Mouse (Mus musculus): ENCODE results near the gene Rassf3.

DNA sequence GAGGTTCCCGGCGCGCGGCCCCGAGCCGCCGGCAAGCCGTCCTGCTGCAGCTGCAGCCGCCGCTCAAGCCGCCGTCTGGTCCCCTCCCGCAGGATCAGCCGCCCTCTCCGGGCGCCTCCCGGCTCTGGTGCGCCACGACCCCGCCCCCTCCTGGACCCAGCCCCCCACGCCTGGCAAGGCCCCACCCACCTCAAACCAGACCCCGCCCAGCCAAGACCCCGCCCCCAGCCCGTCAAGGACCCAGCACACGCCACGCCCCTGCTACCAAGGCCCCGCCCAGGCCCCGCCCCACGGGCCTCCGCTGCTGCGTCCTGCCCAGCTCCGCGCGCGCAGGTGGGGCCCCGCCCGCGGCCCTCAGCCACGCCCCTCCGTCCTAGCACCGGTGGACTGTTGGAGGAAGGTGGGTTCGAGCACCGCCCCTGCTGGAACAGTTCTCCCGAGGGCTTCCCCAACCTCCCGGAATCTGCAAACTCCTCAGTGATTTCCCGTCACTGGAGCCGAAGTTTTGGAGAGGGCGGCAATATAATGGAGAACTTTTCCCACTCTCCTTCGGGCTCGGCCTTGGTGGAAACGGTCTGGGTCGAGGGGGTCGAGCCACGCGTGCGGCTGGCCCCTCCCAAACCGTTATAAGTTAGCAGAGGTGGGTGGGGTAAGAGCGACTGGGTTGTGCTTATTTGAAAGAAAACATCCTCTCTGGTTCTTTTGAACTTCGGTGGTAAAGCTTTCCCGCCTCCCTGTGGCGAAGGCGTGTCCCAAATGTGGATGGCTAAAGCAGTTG lies at the start of gene Rassf3:
- TF ChIP-seq CTCF (conservative IDR thresholded peaks at IDR 0.05; ENCODE audit: low read length) (no peak), POU5F1 (IDR thresholded peaks at IDR 0.05; ENCODE audit: borderline replicate concordance, low read length) (no peak), NANOG (IDR thresholded peaks at IDR 0.05; ENCODE audit: borderline replicate concordance, low read length) (no peak)
